Mouse (Mus musculus) A20 (cell line): ENCODE measurements around the gene Gpatch2l.

Source experiments
- DNase-seq: peaks from one replicate; pipeline ENCODE4 v3.0.0-alpha.2; 2011; ENCODE audit warnings: low read depth, low spot score

The Gpatch2l gene

DNA sequence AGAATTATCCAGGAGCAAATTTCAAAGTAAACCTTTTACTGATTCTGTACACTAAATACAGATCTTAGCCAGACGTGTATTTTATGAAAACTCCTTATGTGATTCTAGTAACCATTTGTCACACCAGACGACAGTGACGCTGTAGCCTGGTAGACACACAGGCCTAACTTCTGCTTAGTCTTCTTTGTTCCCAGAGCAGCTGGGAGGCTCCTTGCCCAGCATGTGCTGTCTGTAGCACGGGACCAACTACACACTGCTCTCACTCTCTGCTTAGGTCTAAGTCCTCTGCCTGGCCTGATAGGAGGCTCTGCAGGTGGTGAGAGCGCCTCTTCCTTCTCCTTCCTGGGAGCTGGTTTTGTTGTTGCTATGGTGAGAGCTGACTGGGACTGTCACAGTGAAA lies 35.2 kb downstream of the Gpatch2l start:
- DNase-seq: no peak

- DNase-seq: no peak
Observed at GRCm38 (mm10) chr12:86280000-86280399, 38.3 kb downstream of the Gpatch2l start.

DNA sequence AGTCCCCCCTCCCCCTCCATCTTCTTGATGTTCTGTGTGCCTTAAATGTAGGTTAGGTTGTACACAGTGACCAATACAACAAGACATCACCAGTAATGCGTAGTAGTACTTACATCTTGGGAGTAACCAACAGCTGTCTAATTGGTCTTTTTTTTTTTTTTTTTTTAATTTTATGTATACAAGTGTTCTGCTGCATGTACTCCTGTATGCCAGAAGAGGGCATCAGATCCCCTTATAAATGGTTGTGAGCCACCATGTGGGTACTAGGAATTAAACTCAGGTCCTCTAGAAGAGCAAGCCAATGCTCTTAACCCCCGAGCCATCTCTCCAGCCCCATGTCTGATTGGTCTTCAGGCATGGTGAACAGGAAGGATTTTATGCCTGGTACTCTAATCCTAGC lies 44.0 kb downstream of the Gpatch2l start:
- no peak for DNase-seq

- DNase-seq: peak; percentile 41
Observed at GRCm38 (mm10) chr12:86297450-86297849, 55.8 kb downstream of the Gpatch2l start.

GRCm38 (mm10) chr12:86302973-86303372 lies 61.3 kb downstream of the Gpatch2l start:
- no peak for DNase-seq

DNA sequence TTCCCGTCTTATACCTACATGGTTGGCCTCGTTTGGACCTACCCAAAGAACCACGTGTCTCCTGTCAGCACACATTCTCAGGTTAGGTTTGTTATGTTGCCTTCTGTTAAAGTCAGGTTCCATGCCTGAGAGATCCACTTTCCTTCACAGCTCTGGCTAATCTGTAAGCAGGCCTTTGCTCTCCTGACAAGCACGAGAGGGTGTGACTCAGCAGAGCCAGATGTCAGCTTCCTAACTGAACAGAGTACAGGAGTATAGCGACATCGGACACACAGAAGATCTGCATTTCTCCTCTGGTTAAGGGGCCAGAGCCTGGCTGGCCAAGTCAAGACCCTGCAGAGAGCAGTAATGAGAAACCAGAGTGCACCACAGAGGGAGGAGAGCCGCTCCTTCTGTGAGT lies 63.4 kb downstream of the Gpatch2l start:
- DNase-seq: no peak

GRCm38 (mm10) chr12:86305635-86306243 lies 64.1 kb downstream of the Gpatch2l start:
- DNase-seq: no peak

DNA sequence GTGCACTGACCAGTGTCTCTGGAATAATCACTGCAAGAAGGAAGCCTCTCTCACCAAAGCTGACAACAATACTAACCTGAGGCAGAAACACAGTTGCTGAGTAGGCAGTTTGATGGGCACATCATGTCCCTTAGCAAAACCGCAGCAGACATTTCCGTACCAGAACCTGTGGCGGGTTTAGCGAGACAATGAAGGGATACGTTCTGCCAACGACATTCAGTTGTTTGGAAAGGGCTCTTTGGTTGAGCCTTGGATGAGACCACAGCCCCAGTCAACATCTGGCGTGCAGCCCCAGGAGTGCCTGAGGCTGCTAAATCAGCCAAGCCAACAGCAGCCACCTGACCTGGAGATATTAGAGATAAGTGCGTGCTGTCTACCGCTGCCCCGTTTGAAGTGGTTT lies 67.8 kb downstream of the Gpatch2l start:
- no peak for DNase-seq

DNA sequence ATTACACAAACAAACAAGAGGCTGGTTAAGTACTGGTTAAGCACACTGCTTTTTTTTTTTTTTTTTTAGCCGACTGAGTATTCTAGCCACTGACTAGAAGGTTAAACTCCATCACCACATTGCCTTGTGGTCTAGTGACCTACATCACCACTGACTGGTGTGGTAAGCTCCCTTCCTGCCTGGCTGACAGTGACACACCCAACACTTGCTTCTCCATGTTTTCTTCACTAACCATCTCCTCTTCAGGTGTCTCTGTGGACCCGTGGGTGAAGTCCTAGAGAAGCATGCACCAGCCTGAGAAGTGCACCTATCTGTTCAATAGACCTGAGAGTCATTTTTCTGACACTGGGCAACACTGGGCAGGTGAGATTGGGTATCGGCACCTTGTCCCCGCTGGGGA lies 68.2 kb downstream of the Gpatch2l start:
- DNase-seq: no peak

DNA sequence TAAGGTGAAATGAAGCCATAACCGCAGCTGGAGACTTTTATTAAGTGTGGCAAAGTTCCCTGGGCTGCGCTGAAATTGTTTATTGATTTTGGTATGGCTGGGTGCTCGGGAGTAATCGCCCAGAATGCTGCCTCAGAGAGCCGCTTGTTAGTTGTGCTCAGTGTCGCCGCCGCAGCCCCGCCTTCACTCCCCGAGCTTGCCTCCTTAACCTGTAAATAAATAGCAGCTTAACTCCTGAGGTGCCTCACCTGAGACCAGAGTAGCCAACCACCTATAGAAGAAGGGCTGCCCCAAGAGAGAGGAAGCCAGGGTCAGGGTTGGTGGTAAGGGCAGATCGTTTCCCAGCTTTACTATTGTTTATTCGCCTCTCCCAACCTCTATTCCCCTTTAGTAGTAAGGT lies 79.0 kb downstream of the Gpatch2l start:
- no peak for DNase-seq

GRCm38 (mm10) chr12:86324297-86324696 lies 82.6 kb downstream of the Gpatch2l start:
- DNase-seq: no peak

GRCm38 (mm10) chr12:86329813-86330212 lies 88.2 kb downstream of the Gpatch2l start:
- DNase-seq: no peak

DNA sequence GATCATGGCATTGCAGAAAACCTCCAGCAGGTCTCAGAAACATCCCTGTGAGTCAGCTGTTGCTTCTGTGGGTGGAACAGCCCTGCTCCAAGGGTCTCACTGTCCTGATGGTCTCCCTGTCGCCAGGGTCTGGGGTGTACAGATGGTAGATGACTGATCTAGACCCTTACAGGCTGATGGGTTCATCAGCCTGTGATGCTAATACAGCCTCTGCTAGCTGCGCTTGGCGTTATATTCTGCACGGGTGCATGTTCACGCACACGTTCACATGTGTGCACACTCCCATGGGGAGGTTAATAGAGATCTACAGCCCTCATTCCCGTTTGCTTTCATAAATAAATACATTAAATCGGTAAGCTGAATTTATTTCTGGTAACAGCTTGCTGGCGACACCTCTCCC lies 89.0 kb downstream of the Gpatch2l start:
- no peak for DNase-seq

DNA sequence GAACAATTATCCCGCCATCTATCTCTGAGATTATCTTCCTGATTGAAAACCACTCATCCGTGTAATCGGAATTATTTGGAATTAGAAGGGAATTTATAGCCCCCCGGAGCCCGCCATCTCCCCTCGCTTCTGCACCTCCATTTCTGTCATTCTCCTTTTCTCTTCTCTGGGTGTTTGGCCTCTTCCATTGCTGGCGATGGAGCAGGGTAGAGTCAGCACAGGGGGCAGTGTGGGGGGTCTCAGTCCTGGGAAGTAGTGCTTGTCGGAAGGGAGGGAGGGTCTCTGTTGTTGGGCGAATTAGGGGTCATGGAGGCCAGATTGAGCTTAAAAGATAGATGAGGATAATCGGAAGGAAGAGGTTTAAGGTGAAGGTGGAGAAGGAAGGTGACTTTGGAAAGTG lies 89.6 kb downstream of the Gpatch2l start:
- DNase-seq: no peak

- DNase-seq: peak; percentile 17
Observed at GRCm38 (mm10) chr12:86336209-86336608, 94.6 kb downstream of the Gpatch2l start.

DNA sequence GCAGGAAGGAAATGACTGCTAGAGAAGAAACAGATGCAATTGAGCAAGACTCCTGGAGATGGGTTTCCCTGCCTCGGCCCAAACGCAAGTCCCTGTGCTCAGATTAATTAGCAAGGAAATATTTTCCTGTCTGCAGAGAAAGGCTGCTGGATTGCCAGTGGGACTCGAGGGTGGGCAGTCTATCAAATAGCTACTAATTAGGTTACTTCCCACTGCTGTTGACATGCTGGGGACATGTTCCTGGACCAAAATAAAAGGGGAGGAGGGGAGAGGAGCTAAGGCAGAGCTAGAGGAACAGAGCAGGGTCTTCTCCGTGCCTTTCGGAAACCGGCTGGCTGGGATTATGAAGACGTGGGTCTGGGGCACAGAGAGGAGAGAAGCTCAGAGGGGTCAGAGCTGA lies 95.2 kb downstream of the Gpatch2l start:
- no peak for DNase-seq
